Mouse (Mus musculus) brain, embryonic 14.5 days (tissue): ENCODE results near the gene Bcl11a. TPM values are rescaled to one million over a fixed set of nuclear protein-coding genes. Genes with fewer than 3 reads are reported as not detected.

Source experiments
- DNase-seq: peaks from one replicate; pipeline ENCODE4 v3.0.0-alpha.2; 2011; ENCODE audit warnings: low read depth
- CTCF ChIP-seq: fragments of 200-500 bp; IDR thresholded peaks from 2 replicates; pipeline ENCODE4 v1.5.1; 2012; ENCODE audit warnings: inconsistent platforms, mild to moderate bottlenecking, moderate library complexity, borderline replicate concordance; ENCODE audit not compliant: insufficient read depth, insufficient read length; ENCODE audit errors: extremely low read depth
- POLR2A ChIP-seq: fragments of 200-500 bp; IDR thresholded peaks from 2 replicates; pipeline ENCODE4 v1.6.1; 2012; ENCODE audit warnings: mild to moderate bottlenecking, inconsistent platforms, borderline replicate concordance; ENCODE audit not compliant: poor library complexity, insufficient read depth, insufficient read length, severe bottlenecking; ENCODE audit errors: extremely low read depth
- polyA plus RNA-seq: library from polyadenylated mRNA; depleted of rRNA; stranded (reverse); fragments of >200 nt; gene quantifications from 2 replicates; pipeline ENCODE4 v1.2.3, GENCODE M21; 2012; rRNA removed

The Bcl11a gene
- polyA plus RNA-seq = 70.1 and 88.6 TPM in 2 replicates

- TF ChIP-seq POLR2A (no peak; the same call in 1 of the 2 replicates), CTCF (no peak)
- peak; percentile 98 for DNase-seq
Observed at GRCm38 (mm10) chr11:24077795-24078705, at the start of gene Bcl11a. Bcl11a (plus strand) TSS chr11:24078056.

GRCm38 (mm10) chr11:24044025-24044424 lies 33.8 kb upstream of the Bcl11a start:
- no peak for DNase-seq
- TF ChIP-seq POLR2A (no peak), CTCF (no peak)

- TF ChIP-seq CTCF (peak; percentile 98), POLR2A (peak; percentile 25; the same call in 1 of the 2 replicates)
- DNase-seq = peak; percentile 91
Observed at GRCm38 (mm10) chr11:24049226-24050031, 28.4 kb upstream of the Bcl11a start.

- TF ChIP-seq POLR2A = no peak
- TF ChIP-seq CTCF = no peak
- DNase-seq = no peak
Observed at GRCm38 (mm10) chr11:24050032-24050757, 27.7 kb upstream of the Bcl11a start.

- no peak for TF ChIP-seq POLR2A
- TF ChIP-seq CTCF = peak; percentile 49; the same call in 1 of the 2 replicates
- peak; percentile 58 for DNase-seq
Observed at GRCm38 (mm10) chr11:24052882-24053281, 25.0 kb upstream of the Bcl11a start.

- no peak for DNase-seq
- TF ChIP-seq POLR2A (no peak), CTCF (no peak)
Observed at GRCm38 (mm10) chr11:24059137-24059536, 18.7 kb upstream of the Bcl11a start.

GRCm38 (mm10) chr11:24060428-24060827 lies 17.4 kb upstream of the Bcl11a start:
- peak; percentile 27 for DNase-seq
- TF ChIP-seq CTCF (no peak), POLR2A (no peak)

GRCm38 (mm10) chr11:24061819-24062218 lies 16.0 kb upstream of the Bcl11a start:
- TF ChIP-seq CTCF (no peak), POLR2A (no peak)
- DNase-seq = peak; percentile 77

GRCm38 (mm10) chr11:24062495-24063096 lies 15.3 kb upstream of the Bcl11a start:
- TF ChIP-seq CTCF = no peak
- no peak for TF ChIP-seq POLR2A
- peak; percentile 57 for DNase-seq

- TF ChIP-seq POLR2A (no peak), CTCF (no peak)
- DNase-seq = no peak
Observed at GRCm38 (mm10) chr11:24064221-24064620, 13.6 kb upstream of the Bcl11a start.
